Mouse (Mus musculus) C2C12 (cell line): ENCODE measurements around the gene Socs3.

Experiments used
- CEBPB ChIP-seq: IDR thresholded peaks from one replicate; pipeline ENCODE4 v1.6.1; 2011; ENCODE audit warnings: low read depth, mild to moderate bottlenecking, control low read depth, moderate library complexity
- CTCF ChIP-seq: IDR thresholded peaks from one replicate; pipeline ENCODE4 v1.5.1; 2011; ENCODE audit not compliant: control insufficient read depth, insufficient read depth, insufficient read length
- FOSL1 ChIP-seq: IDR thresholded peaks from one replicate; pipeline ENCODE4 v1.8.0; 2011; ENCODE audit warnings: mild to moderate bottlenecking, low read length; ENCODE audit not compliant: poor library complexity, insufficient read depth, severe bottlenecking
- MAX ChIP-seq: IDR thresholded peaks from one replicate; pipeline ENCODE4 v1.6.1; 2011; ENCODE audit warnings: mild to moderate bottlenecking, control low read depth
- MYOD1 ChIP-seq: IDR thresholded peaks from one replicate; pipeline ENCODE4 v1.6.1; 2011; ENCODE audit warnings: low read depth; ENCODE audit not compliant: control insufficient read depth, insufficient read length
- MYOG ChIP-seq: IDR thresholded peaks from one replicate; pipeline ENCODE4 v1.6.1; 2011; ENCODE audit not compliant: control insufficient read depth, insufficient read length; ENCODE audit errors: extremely low read depth
- USF1 ChIP-seq: IDR thresholded peaks from one replicate; pipeline ENCODE4 v1.6.1; 2011; ENCODE audit warnings: low read depth, mild to moderate bottlenecking, control low read depth, moderate library complexity

DNA sequence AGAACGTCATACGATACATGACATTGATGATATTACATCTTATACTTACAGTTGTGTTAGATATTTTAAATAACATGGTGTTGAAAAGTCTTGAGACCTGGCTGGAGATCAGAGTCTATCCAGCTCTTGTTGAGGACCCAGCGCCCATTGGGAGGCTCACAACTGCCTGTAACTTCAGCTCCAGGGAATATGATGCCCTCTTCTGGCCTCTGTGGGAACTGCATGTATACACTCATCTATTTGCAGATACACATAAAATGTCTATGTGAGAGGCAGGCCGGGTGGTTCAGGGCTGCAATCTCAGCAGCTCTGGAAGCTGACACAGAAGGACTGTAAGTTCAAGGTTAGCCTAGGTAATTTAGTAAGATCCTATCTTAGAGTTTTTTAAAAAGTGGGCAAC lies 48.5 kb upstream of the Socs3 start:
- TF ChIP-seq CTCF = no peak
- TF ChIP-seq USF1 = no peak
- no peak for TF ChIP-seq CEBPB
- TF ChIP-seq MYOG = no peak
- TF ChIP-seq MAX = no peak
- no peak for TF ChIP-seq FOSL1
- TF ChIP-seq MYOD1 = no peak
